In the genomic region with DNA sequence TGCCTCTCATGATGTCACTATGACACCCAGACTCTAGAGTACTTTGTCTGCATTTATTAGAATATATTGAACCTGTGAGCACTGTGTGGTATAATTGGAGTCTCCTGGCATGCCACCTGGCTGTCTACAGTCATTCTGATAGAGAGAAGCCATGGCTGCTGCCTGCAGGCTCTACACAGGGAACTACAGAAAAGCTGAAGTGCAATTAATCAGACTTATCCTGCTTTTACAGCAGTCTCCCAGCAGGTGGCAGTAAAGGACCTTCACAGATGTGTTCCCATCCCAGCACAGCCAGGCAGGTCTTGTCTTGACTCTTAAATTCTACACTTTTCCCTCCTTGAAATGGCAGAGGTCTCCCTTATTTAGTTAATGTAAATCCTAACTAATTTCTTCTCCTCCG, we compare ENCODE assay signal across 8 mouse cellular contexts.
DNase-seq lines count a peak whose midpoint lies in the region; ATAC-seq and TF ChIP-seq lines count a peak whose summit lies in the region.

No protein-coding gene starts in this region.

- intact Hi-C loops in heart, adult 2 months (cut with DNase I), result loop anchor here (2.0 to 5.0 kb wide), 4 partner anchors 124 to 646 kb away; no protein-coding TSS in a partner anchor
- intact Hi-C loops in left cerebral cortex, postnatal 4 days (cut with DNase I), result loop anchor here (10.0 kb wide), 3 partner anchors 206 to 514 kb away; a partner anchor contains a TSS

- no peak overlapping the region for H3K4me2 ChIP-seq in heart, embryonic 12.5 days
- H3K4me2 ChIP-seq in midbrain, postnatal 0 days (ENCODE audit: low read depth, low read length, poor library complexity, severe bottlenecking), result no peak overlapping the region

- no peaks in the 10 kb centered on the region; the same call in 1 of the 2 replicates for H3K36me3 ChIP-seq in heart, adult 2 months (ENCODE audit: control insufficient read depth, insufficient read depth, low read length)
- H3K36me3 ChIP-seq in heart, embryonic 12.5 days, result peaks cover 85% of the 10 kb centered on the region
- H3K36me3 ChIP-seq in midbrain, postnatal 0 days (ENCODE audit: insufficient read depth, low read length), result peaks cover 14% of the 10 kb centered on the region

- no peaks in the 10 kb centered on the region; the same call in 1 of the 2 replicates for H3K4me1 ChIP-seq in heart, adult 2 months (ENCODE audit: control insufficient read depth, insufficient read depth, low read length)
- H3K4me1 ChIP-seq in heart, embryonic 12.5 days (replicated peaks), result peaks cover 30% of the 10 kb centered on the region
- no peaks in the 10 kb centered on the region for H3K4me1 ChIP-seq in midbrain, postnatal 0 days (ENCODE audit: insufficient read depth, low read length)

- H3K27ac ChIP-seq in heart, adult 2 months, result no peak overlapping the region
- H3K27ac ChIP-seq in heart, embryonic 12.5 days (ENCODE audit: poor library complexity, severe bottlenecking), result no peak overlapping the region
- H3K27ac ChIP-seq in midbrain, postnatal 0 days (ENCODE audit: low read depth, low read length), result no peak overlapping the region

- peak; percentile 99 for TF ChIP-seq CTCF in heart, adult 2 months (IDR thresholded peaks at IDR 0.05)
- TF ChIP-seq CTCF in midbrain, postnatal 0 days (IDR thresholded peaks at IDR 0.05), result peak; percentile 97

- H3K9ac ChIP-seq in heart, adult 2 months (ENCODE audit: low read depth, low read length), result no peak overlapping the region
- no peak overlapping the region for H3K9ac ChIP-seq in heart, embryonic 12.5 days
- no peak overlapping the region for H3K9ac ChIP-seq in midbrain, postnatal 0 days (replicated peaks; ENCODE audit: low read length, poor library complexity, severe bottlenecking)

- H3K79me2 ChIP-seq in heart, adult 2 months (replicated peaks; ENCODE audit: control insufficient read depth, insufficient read depth, low read length), result no peaks in the 10 kb centered on the region

- no peaks in the 10 kb centered on the region for H3K9me3 ChIP-seq in heart, embryonic 12.5 days (replicated peaks)
- H3K9me3 ChIP-seq in midbrain, postnatal 0 days (ENCODE audit: low read length), result no peaks in the 10 kb centered on the region

- TF ChIP-seq POLR2A in heart, adult 2 months (IDR thresholded peaks at IDR 0.05; ENCODE audit: insufficient read depth, low read depth, low read length), result no peak

- peak; percentile 64 to 65 for DNase-seq in heart, adult 2 months
- DNase-seq in cerebellum, postnatal 25 days, result peak; percentile 68 to 83
- peak; percentile 44 to 54 for DNase-seq in gastrocnemius, adult 8-10 months (ENCODE audit: low spot score in 2 of 2)
- DNase-seq in kidney, adult 18-20 months, result peak; percentile 72
- peak; percentile 75 for DNase-seq in left cerebral cortex, postnatal 4 days
- DNase-seq in midbrain, postnatal 0 days (ENCODE audit: low spot score), result peak; percentile 92
- peak; percentile 59 to 62 for DNase-seq in spleen, postnatal 36 days (ENCODE audit: low spot score in 2 of 2)

- peak; percentile 78; the same call in 1 of the 2 replicates for TF ChIP-seq EP300 in heart, adult 2 months (IDR thresholded peaks at IDR 0.05; ENCODE audit: insufficient read depth, low read depth, low read length)

- no peak overlapping the region for H3K4me3 ChIP-seq in heart, adult 2 months
- H3K4me3 ChIP-seq in heart, embryonic 12.5 days, result no peak overlapping the region
- no peak overlapping the region for H3K4me3 ChIP-seq in midbrain, postnatal 0 days (ENCODE audit: low read depth, low read length)

- no peaks in the 10 kb centered on the region for H3K27me3 ChIP-seq in heart, adult 2 months (ENCODE audit: control insufficient read depth, insufficient read depth, low read length)
- no peaks in the 10 kb centered on the region for H3K27me3 ChIP-seq in heart, embryonic 12.5 days (replicated peaks)
- no peaks in the 10 kb centered on the region for H3K27me3 ChIP-seq in midbrain, postnatal 0 days (ENCODE audit: insufficient read depth, low read length)

- WGBS in heart, adult 2 months, result 48% methylated on average over 1 of the region's 1 CpGs
- WGBS in heart, embryonic 12.5 days, result 54% methylated on average over 1 of the region's 1 CpGs
- 48% methylated on average over 1 of the region's 1 CpGs for WGBS in midbrain, postnatal 0 days

- no peak; the same call in 1 of the 2 replicates for ATAC-seq in heart, embryonic 12.5 days (ENCODE audit: insufficient number of reproducible peaks, low FRiP score)
- ATAC-seq in midbrain, postnatal 0 days (ENCODE audit: low FRiP score), result peak; percentile 76; the same call in 1 of the 2 replicates
